In genomic region chr12:98837940-98838339, GRCm38 (mm10) we compare ENCODE assay signal across 24 mouse cellular contexts.
DNase-seq lines count a peak whose midpoint lies in the region; ATAC-seq and TF ChIP-seq lines count a peak whose summit lies in the region.
"Had no signal": no experiment of that assay in that cellular context is flagged by ENCODE, and none has a peak within 500 bp of the region (broad histone marks: within the 10 kb centered on the region; RNA-seq: fewer than 3 reads in every experiment).

No protein-coding gene starts in this region.

- H3K36me3 ChIP-seq in MEL (ENCODE audit: control insufficient read depth in 1 of 2, insufficient read depth in 2 of 2, low read length in 2 of 2) = peaks cover 0 to 11% of the 10 kb centered on the region in 2 experiments; a peak in 2 of 4 replicates

- ATAC-seq in common myeloid progenitor, adult 5-6 weeks (replicated peaks; ENCODE audit: low read depth, poor library complexity, severe bottlenecking) = 0 out of 2 replicates have a peak, but pooled peaks have one; percentile 32
- ATAC-seq: activated CD4-positive, CD25-positive, alpha-beta regulatory T cell, adult 4 months; CD4-positive, CD25-positive, alpha-beta regulatory T cell, adult 4 months; Patski had no signal

- H3K79me2 ChIP-seq in MEL (ENCODE audit: control insufficient read depth, insufficient read depth, low read length, poor library complexity) = no peaks in the 10 kb centered on the region

- H3K9me3 ChIP-seq in MEL (replicated peaks; ENCODE audit: insufficient read depth, low read length) = no peaks in the 10 kb centered on the region
- H3K9me3 ChIP-seq: G1E had no signal

- no peak for TF ChIP-seq RAD21 in MEL (IDR thresholded peaks at IDR 0.05; ENCODE audit: low read depth, low read length)

- H3K27ac ChIP-seq in MEL (ENCODE audit: control insufficient read depth, low read depth, low read length) = no peak overlapping the region; the same call in 1 of the 2 replicates

- TF ChIP-seq POLR2A in MEL (IDR thresholded peaks at IDR 0.05; ENCODE audit: control insufficient read depth in 1 of 2, insufficient read depth in 1 of 2, low read depth in 1 of 2, low read length in 2 of 2, poor library complexity in 1 of 2) = no peak

- TF ChIP-seq EP300 in MEL (IDR thresholded peaks at IDR 0.05; ENCODE audit: low read depth in 1 of 2, low read length in 2 of 2) = peak in 1 of 2 experiments; percentile 49; a peak in 1 of 4 replicates

- H3K4me1 ChIP-seq in MEL (ENCODE audit: control insufficient read depth in 1 of 2, insufficient read depth in 2 of 2, low read length in 2 of 2) = peaks cover 7% of the 10 kb centered on the region in 2 experiments

- DNase-seq in 416B (ENCODE audit: low read depth) = peak; percentile 9
- peak; percentile 38 for DNase-seq in MEL (ENCODE audit: low read depth, low spot score)
- DNase-seq in c-Kit-positive CD71-positive TER-119-positive erythroid progenitor cells, embryonic 14.5 days (ENCODE audit: low spot score) = no peak
- DNase-seq in gastrocnemius, adult 8-10 months (ENCODE audit: low spot score in 2 of 2) = no peak
- no peak for DNase-seq in urinary bladder, adult 2 months (ENCODE audit: low spot score)
- DNase-seq: adrenal gland, adult 2 months; adrenal gland, adult 8-10 months; adrenal gland, postnatal 10 days; adrenal gland, postnatal 14 days; adrenal gland, postnatal 25 days; adrenal gland, postnatal 36 days; B cell, adult 2 months; cerebellum, adult 11 months; cerebellum, adult 11-12 months; cerebellum, adult 18-20 months; cerebellum, adult 2 months; cerebellum, adult 8-10 months; cerebellum, adult 9-10 months had no signal

- no peaks in the 10 kb centered on the region for H3K27me3 ChIP-seq in MEL (ENCODE audit: control insufficient read depth in 1 of 2, insufficient read depth in 2 of 2, low read length in 2 of 2)
- H3K27me3 ChIP-seq: CH12.LX, Patski had no signal

- TF ChIP-seq CTCF in MEL (IDR thresholded peaks at IDR 0.05 in 2 of 3, conservative IDR thresholded peaks at IDR 0.05 in 1 of 3; ENCODE audit: control insufficient read depth in 1 of 3, insufficient read depth in 1 of 3, low read depth in 2 of 3, low read length in 3 of 3, poor library complexity in 1 of 3, severe bottlenecking in 1 of 3) = no peak

- no peak overlapping the region for H3K4me3 ChIP-seq in MEL (ENCODE audit: control insufficient read depth in 1 of 2, insufficient read depth in 1 of 2, low read depth in 2 of 2, low read length in 2 of 2)

- H3K9ac ChIP-seq in MEL (ENCODE audit: control insufficient read depth, low read depth, low read length, poor library complexity, severe bottlenecking) = no peak overlapping the region

TF ChIP-seq in MEL, 35 proteins besides CTCF, POLR2A, EP300 and RAD21:
- no peak for TF ChIP-seq JUND (IDR thresholded peaks at IDR 0.05; ENCODE audit: low read depth, low read length)
- TF ChIP-seq MYC (IDR thresholded peaks at IDR 0.05; ENCODE audit: low read depth, low read length) = peak; percentile 53; the same call in 1 of the 2 replicates
- TF ChIP-seq ZMIZ1 (IDR thresholded peaks at IDR 0.05; ENCODE audit: low read depth, low read length) = no peak
- TF ChIP-seq POLR2AphosphoS5 (IDR thresholded peaks at IDR 0.05; ENCODE audit: borderline replicate concordance, low read depth, low read length) = no peak
- no peak for TF ChIP-seq USF2 (IDR thresholded peaks at IDR 0.05; ENCODE audit: borderline replicate concordance in 1 of 2, insufficient read depth in 1 of 2, low read depth in 1 of 2, low read length in 2 of 2)
- peak; percentile 42; the same call in 1 of the 2 replicates for TF ChIP-seq MXI1 (IDR thresholded peaks at IDR 0.05; ENCODE audit: low read depth, low read length)
- peak; percentile 37; the same call in 1 of the 2 replicates for TF ChIP-seq RCOR1 (IDR thresholded peaks at IDR 0.05; ENCODE audit: low read depth, low read length)
- peak; percentile 54 for TF ChIP-seq SIN3A (IDR thresholded peaks at IDR 0.05; ENCODE audit: low read length)
- peak; percentile 60 for TF ChIP-seq GATA1 (IDR thresholded peaks at IDR 0.05; ENCODE audit: low read depth, low read length)
- no peak for TF ChIP-seq USF1 (IDR thresholded peaks at IDR 0.05; ENCODE audit: low read depth, low read length)
- peak; percentile 91 for TF ChIP-seq ZNF384 (IDR thresholded peaks at IDR 0.05; ENCODE audit: low read depth, low read length)
- no peak for TF ChIP-seq TAL1 (IDR thresholded peaks at IDR 0.05; ENCODE audit: low read length)
- no peak for TF ChIP-seq CHD1 (IDR thresholded peaks at IDR 0.05; ENCODE audit: low read depth, low read length)
- no peak for TF ChIP-seq ZC3H11A (IDR thresholded peaks at IDR 0.05; ENCODE audit: low read depth, low read length)
- TF ChIP-seq SMC3 (IDR thresholded peaks at IDR 0.05; ENCODE audit: low read depth, low read length) = no peak
- TF ChIP-seq BHLHE40 (IDR thresholded peaks at IDR 0.05; ENCODE audit: borderline replicate concordance, low read depth, low read length) = no peak
- TF ChIP-seq MEF2A (IDR thresholded peaks at IDR 0.05; ENCODE audit: extremely low read depth, insufficient replicate concordance, low read depth, low read length, poor library complexity, severe bottlenecking) = no peak
- no peak for TF ChIP-seq CHD2 (IDR thresholded peaks at IDR 0.05; ENCODE audit: low read length)
- no peak for TF ChIP-seq POLR2AphosphoS2 (IDR thresholded peaks at IDR 0.05; ENCODE audit: low read length)
- no peak for TF ChIP-seq UBTF (IDR thresholded peaks at IDR 0.05; ENCODE audit: borderline replicate concordance, insufficient read depth, low read depth, low read length)
- TF ChIP-seq TCF12 (IDR thresholded peaks at IDR 0.05; ENCODE audit: low read depth, low read length) = peak; percentile 33; the same call in 1 of the 2 replicates
- TF ChIP-seq HCFC1 (IDR thresholded peaks at IDR 0.05; ENCODE audit: low read depth, low read length) = 0 out of 2 replicates have a peak, but pooled peaks have one; percentile 34
- peak; percentile 50 for TF ChIP-seq MAX (IDR thresholded peaks at IDR 0.05; ENCODE audit: low read length)
- no peak for TF ChIP-seq KAT2A (conservative IDR thresholded peaks at IDR 0.05; ENCODE audit: low read depth, low read length)
- TF ChIP-seq TBP (IDR thresholded peaks at IDR 0.05; ENCODE audit: low read depth, low read length) = no peak
- no peak for TF ChIP-seq GABPA (IDR thresholded peaks at IDR 0.05; ENCODE audit: low read depth, low read length)
- TF ChIP-seq MAFK (IDR thresholded peaks at IDR 0.05; ENCODE audit: borderline replicate concordance, low read depth, low read length) = no peak
- TF ChIP-seq MAZ (IDR thresholded peaks at IDR 0.05; ENCODE audit: low read depth, low read length) = no peak
- no peak for TF ChIP-seq NRF1 (IDR thresholded peaks at IDR 0.05; ENCODE audit: insufficient read depth, low read depth, low read length, poor library complexity, severe bottlenecking)
- TF ChIP-seq MYB (IDR thresholded peaks at IDR 0.05; ENCODE audit: low read depth, low read length) = no peak
- TF ChIP-seq NELFE (IDR thresholded peaks at IDR 0.05; ENCODE audit: low read depth, low read length) = no peak
- TF ChIP-seq E2F4 (IDR thresholded peaks at IDR 0.05; ENCODE audit: borderline replicate concordance, low read depth, low read length) = no peak
- TF ChIP-seq ETS1 (IDR thresholded peaks at IDR 0.05; ENCODE audit: low read depth, low read length) = 0 out of 2 replicates have a peak, but pooled peaks have one; percentile 40
- no peak for TF ChIP-seq ELF1 (IDR thresholded peaks at IDR 0.05; ENCODE audit: low read depth, low read length)
- TF ChIP-seq ZKSCAN1 (IDR thresholded peaks at IDR 0.05; ENCODE audit: low read depth, low read length) = no peak

Comparison
In these comparisons a context has a peak if more than half of its experiments do, and no peak if none do; other contexts are left out.
1. DNase-seq: peak in 416B (single experiment) and MEL (single experiment); none in c-Kit-positive CD71-positive TER-119-positive erythroid progenitor cells, embryonic 14.5 days (single experiment), gastrocnemius, adult 8-10 months (0 of 2) and urinary bladder, adult 2 months (single experiment).